Mouse (Mus musculus) kidney, adult 2 months (tissue): ENCODE data around the gene Nt5c.

Experiments used
- CTCF ChIP-seq: fragments of 200-500 bp; conservative IDR thresholded peaks from 2 replicates; pipeline ENCODE4 v1.5.1; 2011; ENCODE audit warnings: low read depth, mild to moderate bottlenecking, control low read depth, low read length, moderate library complexity, mixed read lengths; ENCODE audit not compliant: insufficient read depth, insufficient read length
- POLR2A ChIP-seq: fragments of 200-500 bp; IDR thresholded peaks from one replicate; pipeline ENCODE4 v1.6.1; 2011; ENCODE audit warnings: low read depth, low read length, control low read depth

DNA sequence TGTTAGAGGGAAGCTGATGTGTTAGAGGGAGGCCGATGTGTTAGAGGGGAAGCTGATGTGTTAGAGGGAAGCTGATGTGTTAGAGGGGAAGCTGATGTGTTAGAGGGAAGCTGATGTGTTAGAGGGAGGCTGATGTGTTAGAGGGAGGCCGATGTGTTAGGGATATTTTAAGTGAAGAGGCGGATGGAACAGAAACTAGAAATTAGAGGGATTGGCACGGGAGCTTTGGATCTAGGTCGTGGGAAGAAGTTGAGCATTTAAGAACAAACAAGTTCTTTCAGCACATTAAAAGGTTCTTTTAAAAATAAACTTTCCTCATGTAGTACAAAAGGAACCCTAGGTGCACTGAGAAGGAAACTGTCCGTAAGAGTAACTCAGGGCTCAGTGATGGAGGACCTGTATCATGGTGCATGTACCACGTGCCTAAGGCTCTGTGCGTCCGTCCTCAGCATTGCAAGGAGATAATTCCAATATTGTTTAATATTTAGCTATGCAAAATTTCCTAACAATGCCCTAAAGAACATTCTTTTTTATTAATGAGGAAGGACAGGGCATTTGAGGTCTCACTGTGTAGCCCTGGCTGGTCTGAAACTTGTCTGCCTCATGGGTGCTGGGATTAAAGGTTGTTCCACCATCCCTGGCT lies 13.2 kb downstream of the Nt5c start:
- TF ChIP-seq CTCF: no peak
- TF ChIP-seq POLR2A: no peak
